Mouse (Mus musculus): ENCODE measurements at regions not wholly inside any gene's neighbourhood (a gene's known extent, or its start where the extent isn't known, plus 50 kb on each side); places are given as distances from the start of the nearest gene placed in this dataset.

GRCm38 (mm10) chr7:70777763-70778162 is 411.2 kb upstream of the Nr2f2 start:
- ATAC-seq (replicated peaks; ENCODE audit: low read depth, poor library complexity, severe bottlenecking): no peak

GRCm38 (mm10) chr7:70769655-70770054 is 403.1 kb upstream of the Nr2f2 start:
- ATAC-seq (replicated peaks; ENCODE audit: low read depth, poor library complexity, severe bottlenecking): no peak

- no peak for ATAC-seq (replicated peaks; ENCODE audit: low read depth, poor library complexity, severe bottlenecking)
Measured at GRCm38 (mm10) chr7:70767697-70768096, 401.2 kb upstream of the Nr2f2 start.

GRCm38 (mm10) chr7:70756676-70757075 is 390.1 kb upstream of the Nr2f2 start:
- no peak for ATAC-seq (replicated peaks; ENCODE audit: low read depth, poor library complexity, severe bottlenecking)

GRCm38 (mm10) chr7:70754826-70755225 is 388.3 kb upstream of the Nr2f2 start:
- no peak for ATAC-seq (replicated peaks; ENCODE audit: low read depth, poor library complexity, severe bottlenecking)

GRCm38 (mm10) chr7:70752802-70753218 is 386.3 kb upstream of the Nr2f2 start:
- ATAC-seq (replicated peaks; ENCODE audit: low read depth, poor library complexity, severe bottlenecking): no peak

- no peak for ATAC-seq (replicated peaks; ENCODE audit: low read depth, poor library complexity, severe bottlenecking)
Measured at GRCm38 (mm10) chr7:70748884-70749283, 382.3 kb upstream of the Nr2f2 start.

- ATAC-seq (replicated peaks; ENCODE audit: low read depth, poor library complexity, severe bottlenecking): no peak
Measured at GRCm38 (mm10) chr7:70748345-70748744, 381.8 kb upstream of the Nr2f2 start.

GRCm38 (mm10) chr7:70744296-70744695 is 377.8 kb upstream of the Nr2f2 start:
- no peak for ATAC-seq (replicated peaks; ENCODE audit: low read depth, poor library complexity, severe bottlenecking)

GRCm38 (mm10) chr7:70735591-70735990 is 369.1 kb upstream of the Nr2f2 start:
- no peak for ATAC-seq (replicated peaks; ENCODE audit: low read depth, poor library complexity, severe bottlenecking)

- no peak for ATAC-seq (replicated peaks; ENCODE audit: low read depth, poor library complexity, severe bottlenecking)
Measured at GRCm38 (mm10) chr7:70733501-70733900, 367.0 kb upstream of the Nr2f2 start.

- no peak for ATAC-seq (replicated peaks; ENCODE audit: low read depth, poor library complexity, severe bottlenecking)
Measured at GRCm38 (mm10) chr7:70729896-70730295, 363.4 kb upstream of the Nr2f2 start.

GRCm38 (mm10) chr7:70718149-70718765 is 351.7 kb upstream of the Nr2f2 start:
- no peak for ATAC-seq (replicated peaks; ENCODE audit: low read depth, poor library complexity, severe bottlenecking)

GRCm38 (mm10) chr7:70717608-70718007 is 351.1 kb upstream of the Nr2f2 start:
- no peak for ATAC-seq (replicated peaks; ENCODE audit: low read depth, poor library complexity, severe bottlenecking)

GRCm38 (mm10) chr7:70716811-70717458 is 350.4 kb upstream of the Nr2f2 start:
- no peak for ATAC-seq (replicated peaks; ENCODE audit: low read depth, poor library complexity, severe bottlenecking)

GRCm38 (mm10) chr7:70712141-70712540 is 345.6 kb upstream of the Nr2f2 start:
- ATAC-seq (replicated peaks; ENCODE audit: low read depth, poor library complexity, severe bottlenecking): no peak

- no peak for ATAC-seq (replicated peaks; ENCODE audit: low read depth, poor library complexity, severe bottlenecking)
Measured at GRCm38 (mm10) chr7:70706281-70706680, 339.7 kb upstream of the Nr2f2 start.

GRCm38 (mm10) chr7:70703784-70704183 is 337.2 kb upstream of the Nr2f2 start:
- no peak for ATAC-seq (replicated peaks; ENCODE audit: low read depth, poor library complexity, severe bottlenecking)

- ATAC-seq (replicated peaks; ENCODE audit: low read depth, poor library complexity, severe bottlenecking): no peak
Measured at GRCm38 (mm10) chr7:70700461-70700860, 333.9 kb upstream of the Nr2f2 start.

- ATAC-seq (replicated peaks; ENCODE audit: low read depth, poor library complexity, severe bottlenecking): no peak
Measured at GRCm38 (mm10) chr7:70699391-70699790, 332.9 kb upstream of the Nr2f2 start.

- ATAC-seq (replicated peaks; ENCODE audit: low read depth, poor library complexity, severe bottlenecking): no peak
Measured at GRCm38 (mm10) chr7:70698986-70699385, 332.5 kb upstream of the Nr2f2 start.

GRCm38 (mm10) chr7:70692160-70692559 is 325.6 kb upstream of the Nr2f2 start:
- ATAC-seq (replicated peaks; ENCODE audit: low read depth, poor library complexity, severe bottlenecking): no peak

All from common myeloid progenitor, adult 5-6 weeks (primary cell).